Mouse (Mus musculus) heart, embryonic 15.5 days (tissue): ENCODE data around the gene Ajm1. TPM values are rescaled to one million over a fixed set of nuclear protein-coding genes. Genes with fewer than 3 reads are reported as not detected.

ENCODE experiments used
- ATAC-seq: fragments of 200-750 bp; cut with Nextera tagmentation; replicated peaks from 2 replicates; pipeline ENCODE4 v1.8.0; 2017; ENCODE audit warnings: low read depth, moderate TSS enrichment; ENCODE audit not compliant: insufficient number of reproducible peaks, insufficient read depth, low FRiP score
- H3K27ac ChIP-seq: fragments of 300-500 bp; sonication (generic); 2 replicates; pipeline ENCODE4 v1.5.1; 2015; ENCODE audit warnings: mild to moderate bottlenecking, inconsistent platforms
- H3K27me3 ChIP-seq: fragments of 300-500 bp; sonication (generic); 2 replicates; pipeline ENCODE4 v1.6.1; 2015; ENCODE audit warnings: inconsistent platforms
- H3K36me3 ChIP-seq: fragments of 300-500 bp; sonication (generic); 2 replicates; pipeline ENCODE4 v1.6.1; 2015; ENCODE audit warnings: mild to moderate bottlenecking, inconsistent platforms
- H3K4me1 ChIP-seq: fragments of 300-500 bp; sonication (generic); replicated peaks from 2 replicates; pipeline ENCODE4 v1.6.1; 2015; ENCODE audit warnings: inconsistent platforms
- H3K4me2 ChIP-seq: fragments of 300-500 bp; sonication (generic); 2 replicates; pipeline ENCODE4 v1.6.1; 2015; ENCODE audit warnings: inconsistent platforms, mild to moderate bottlenecking, moderate library complexity
- H3K4me3 ChIP-seq: fragments of 300-500 bp; sonication (generic); 2 replicates; pipeline ENCODE4 v1.5.1; 2015; ENCODE audit warnings: mild to moderate bottlenecking, inconsistent platforms
- H3K9ac ChIP-seq: fragments of 300-500 bp; sonication (generic); 2 replicates; pipeline ENCODE4 v1.6.1; 2015; ENCODE audit warnings: mild to moderate bottlenecking, inconsistent platforms
- H3K9me3 ChIP-seq: fragments of 300-500 bp; sonication (generic); replicated peaks from 2 replicates; pipeline ENCODE4 v1.6.1; 2016; ENCODE audit warnings: inconsistent platforms
- WGBS: fragments of 180-500 bp; shearing (Covaris S2); methylation state at CpG from one replicate; pipeline ENCODE4 v1.1.7; 2015; ENCODE audit warnings: mixed read lengths; 5-methylcytosine and 5-hydroxymethylcytosine counted together
- polyA plus RNA-seq: library from polyadenylated mRNA; unstranded; fragments of >200 nt; fragmentation: Nextera tagmentation; extraction: Ambion mirVana; gene quantifications from 2 replicates; pipeline ENCODE4 v1.2.1, GENCODE M21; 2015

Ajm1 gene
- polyA plus RNA-seq = 0.22 and 0.30 TPM in 2 replicates

DNA sequence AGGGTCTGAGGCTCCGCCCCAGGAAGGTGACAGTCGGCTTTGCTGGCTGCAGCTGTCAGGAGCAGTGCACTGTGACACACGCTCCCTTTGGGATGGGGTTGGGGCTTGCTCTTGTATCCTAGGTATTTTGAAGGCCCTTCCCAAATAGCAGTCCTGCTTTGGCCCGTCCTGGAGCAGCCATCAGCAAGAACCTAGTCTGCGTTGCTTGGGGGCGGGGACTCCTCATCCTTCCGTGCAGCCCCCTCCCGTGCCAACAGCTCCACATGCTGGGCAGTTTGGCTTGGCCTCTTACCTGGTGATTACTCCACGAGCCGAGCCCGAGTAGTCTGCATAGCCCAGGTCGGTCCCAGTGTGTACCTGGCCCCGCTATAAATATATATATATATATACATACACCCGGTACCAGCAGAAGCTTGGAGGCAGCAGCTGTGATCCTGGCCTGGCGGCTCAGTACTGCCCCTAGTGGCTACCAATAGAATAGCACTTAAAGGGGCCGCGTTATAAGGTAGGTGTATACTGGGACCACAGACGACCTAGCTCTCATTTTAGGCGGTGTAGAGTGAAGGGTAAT lies at the start of gene Ajm1:
Gene Ajm1, minus strand, starts transcription at position 464 of the 571 bp plus-strand sequence.
- peak; percentile 70 for ATAC-seq
- Histone ChIP-seq H3K27me3 (peaks cover 50% of the 10 kb centered on the region), H3K4me1 (peaks cover 56% of the 10 kb centered on the region), H3K27ac (no peak within 1 kb of the TSS), H3K4me3 (peak within 1 kb of the TSS; percentile 46), H3K9me3 (no peaks in the 10 kb centered on the region), H3K4me2 (peak within 1 kb of the TSS; percentile 76), H3K9ac (0 out of 2 replicates have a peak within 1 kb of the TSS, but pooled peaks have one; percentile 34), H3K36me3 (peaks cover 17% of the 10 kb centered on the region)
- 5% methylated on average over 19 of the region's 19 CpGs for WGBS

DNA sequence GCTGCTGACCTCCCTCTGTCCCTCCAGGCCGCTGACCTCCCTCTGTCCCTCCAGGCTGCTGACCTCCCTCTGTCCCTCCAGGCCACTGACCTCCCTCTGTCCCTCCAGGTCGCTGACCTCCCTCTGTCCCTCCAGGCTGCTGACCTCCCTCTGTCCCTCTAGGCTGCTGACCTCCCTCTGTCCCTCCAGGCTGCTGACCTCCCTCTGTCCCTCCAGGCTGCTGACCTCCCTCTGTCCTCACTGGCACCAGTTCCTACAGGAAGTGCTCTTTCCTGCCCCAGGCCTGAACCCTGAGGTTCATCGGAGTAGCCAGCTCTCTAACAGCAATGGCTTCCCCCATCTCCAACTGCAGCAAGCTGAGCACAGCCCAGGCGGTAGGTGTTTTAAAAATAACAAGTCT lies 47.2 kb upstream of the Ajm1 start:
- no peak for ATAC-seq
- Histone ChIP-seq H3K9ac (no peak overlapping the region), H3K4me1 (no peaks in the 10 kb centered on the region), H3K9me3 (no peaks in the 10 kb centered on the region), H3K27ac (no peak overlapping the region), H3K4me2 (no peak overlapping the region), H3K36me3 (no peaks in the 10 kb centered on the region), H3K27me3 (no peaks in the 10 kb centered on the region), H3K4me3 (no peak overlapping the region)
- 42% methylated on average over 4 of the region's 4 CpGs for WGBS

DNA sequence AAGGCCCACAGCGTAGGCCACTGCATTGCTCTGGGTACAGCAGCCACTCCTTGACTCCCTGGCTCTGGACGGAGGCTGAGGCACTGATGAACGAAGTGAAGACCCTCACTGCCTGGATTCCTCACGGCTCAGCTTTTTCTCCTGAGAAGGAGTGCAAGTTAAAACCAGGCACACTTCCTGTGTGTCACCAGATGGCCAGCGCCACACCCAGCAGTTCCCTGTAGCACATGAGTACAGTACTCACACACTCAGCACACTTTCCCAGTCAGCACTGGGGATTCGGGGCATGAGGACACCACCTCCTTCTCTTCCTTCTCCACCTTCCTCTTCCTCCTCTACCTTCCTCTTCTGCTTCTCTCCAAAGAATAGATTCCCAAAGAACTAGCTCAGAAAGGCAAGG lies 46.3 kb upstream of the Ajm1 start, which contains the start of gene Fcna:
Gene Fcna, minus strand, starts transcription at position 220 of the 400 bp plus-strand sequence.
- WGBS = 73% methylated on average over 6 of the region's 6 CpGs

DNA sequence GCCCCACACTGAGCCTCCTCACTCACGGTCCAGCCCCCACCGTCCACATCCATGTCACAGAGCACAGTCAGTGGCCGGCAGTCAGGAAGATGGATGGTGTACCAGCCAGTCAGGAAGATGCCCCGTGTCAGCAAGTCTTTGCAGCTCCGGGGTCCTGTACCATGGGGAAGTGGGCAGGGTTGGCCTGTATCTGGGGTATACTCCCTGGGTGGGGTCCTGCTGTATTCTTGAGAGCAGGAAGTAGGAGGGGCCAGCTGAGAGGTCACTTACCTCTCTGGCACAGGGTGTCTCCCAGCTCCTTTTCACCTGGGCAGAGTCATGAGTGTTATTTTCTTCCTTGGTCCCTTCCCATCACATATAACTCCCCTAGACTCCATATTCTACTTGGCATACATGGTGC lies 44.4 kb upstream of the Ajm1 start:
- WGBS = 53% methylated on average over 5 of the region's 5 CpGs
- H3K9ac ChIP-seq = no peak overlapping the region
- H3K9me3 ChIP-seq = no peaks in the 10 kb centered on the region
- ATAC-seq = no peak
- peaks cover 11% of the 10 kb centered on the region for H3K4me1 ChIP-seq
- no peaks in the 10 kb centered on the region for H3K36me3 ChIP-seq
- H3K4me2 ChIP-seq = no peak overlapping the region
- no peak overlapping the region for H3K27ac ChIP-seq
- no peak overlapping the region for H3K4me3 ChIP-seq
- no peaks in the 10 kb centered on the region for H3K27me3 ChIP-seq

More for the DNA sequence above, 46.3 kb upstream of the Ajm1 start, which contains the start of gene Fcna:
- Histone ChIP-seq H3K4me1 (no peaks in the 10 kb centered on the region), H3K9me3 (no peaks in the 10 kb centered on the region), H3K4me2 (no peak within 1 kb of the TSS), H3K27ac (no peak within 1 kb of the TSS), H3K4me3 (no peak within 1 kb of the TSS), H3K36me3 (no peaks in the 10 kb centered on the region), H3K9ac (no peak within 1 kb of the TSS), H3K27me3 (no peaks in the 10 kb centered on the region)
- no peak for ATAC-seq

DNA sequence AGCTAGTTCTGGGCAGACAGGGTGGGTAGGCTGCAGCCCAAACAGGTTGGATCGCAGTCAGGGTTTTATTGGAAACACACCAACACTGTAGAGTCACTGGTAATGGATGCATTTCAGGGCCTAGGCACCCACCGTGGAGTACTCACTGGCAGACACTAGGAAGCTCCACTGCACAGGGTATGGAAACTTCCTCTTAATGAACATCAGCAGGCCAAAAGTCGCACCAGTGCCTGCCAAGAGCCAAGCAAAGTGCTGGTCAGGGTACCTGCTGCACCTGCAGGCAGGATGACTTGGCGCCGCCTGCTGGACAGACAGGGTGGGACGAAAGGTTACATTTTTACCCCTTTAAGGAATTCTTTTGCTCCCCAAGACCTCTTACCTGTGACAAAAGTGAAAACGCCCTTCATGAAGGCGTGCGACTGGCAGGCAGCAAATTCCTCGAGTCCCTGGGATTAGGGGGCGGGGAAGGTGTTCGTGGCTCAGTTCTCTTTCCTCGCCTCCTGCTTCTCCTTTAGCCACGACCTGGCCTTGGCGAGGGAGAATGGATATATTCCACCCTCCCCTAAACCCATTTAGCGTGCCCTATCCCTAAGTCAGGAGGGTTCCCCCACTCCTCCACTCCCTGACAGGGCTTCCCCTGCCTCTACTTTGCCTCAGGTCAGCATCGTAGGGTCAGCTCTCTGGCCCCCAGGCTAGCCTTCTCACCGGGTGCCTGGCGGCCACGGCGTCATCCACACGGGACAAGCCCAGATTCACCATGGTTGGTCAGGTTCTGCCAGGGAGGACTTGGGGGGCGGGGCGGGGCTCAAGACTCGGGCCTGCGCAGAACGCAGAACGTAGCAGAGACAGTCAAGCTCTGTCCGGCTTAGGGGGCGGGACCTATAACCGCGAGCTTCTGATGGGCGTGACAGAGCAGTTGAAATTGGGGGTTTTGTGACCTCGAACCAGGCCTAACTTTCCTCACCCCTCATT lies 40.0 kb upstream of the Ajm1 start, which contains the start of gene Tmem141:
Gene Tmem141, minus strand, starts transcription at position 777 of the 972 bp plus-strand sequence.
- Histone ChIP-seq H3K27me3 (peaks cover 23% of the 10 kb centered on the region), H3K9me3 (no peaks in the 10 kb centered on the region), H3K4me2 (peak within 1 kb of the TSS; percentile 92), H3K4me1 (peaks cover 13% of the 10 kb centered on the region), H3K27ac (peak within 1 kb of the TSS; percentile 67), H3K9ac (peak within 1 kb of the TSS; percentile 64), H3K4me3 (peak within 1 kb of the TSS; percentile 59), H3K36me3 (no peaks in the 10 kb centered on the region)
- WGBS = 7% methylated on average over 34 of the region's 34 CpGs
- peak; percentile 89 for ATAC-seq

DNA sequence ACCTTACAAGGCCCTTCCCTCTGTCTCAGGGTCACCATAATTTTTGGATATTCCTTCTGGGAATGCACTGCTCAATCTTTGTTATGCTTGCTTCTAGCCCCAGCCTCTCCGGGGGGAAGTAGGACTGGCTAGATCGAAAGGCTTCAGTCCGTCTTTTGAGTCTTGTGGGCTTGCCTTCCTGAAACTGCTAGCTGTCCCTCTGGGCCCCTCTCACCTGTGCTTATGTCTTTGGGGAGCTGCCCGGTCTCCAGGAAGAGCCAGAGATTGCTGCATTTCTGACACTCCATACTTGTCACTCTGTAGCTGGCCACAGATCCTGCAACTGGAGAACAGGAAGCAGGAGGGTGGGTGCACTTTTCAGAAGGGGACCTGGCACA lies 39.3 kb upstream of the Ajm1 start:
- no peak for ATAC-seq
- H3K9me3 ChIP-seq = no peaks in the 10 kb centered on the region
- H3K27ac ChIP-seq = no peak overlapping the region
- H3K9ac ChIP-seq = no peak overlapping the region
- H3K4me2 ChIP-seq = peak overlapping the region; percentile 92
- H3K27me3 ChIP-seq = peaks cover 29% of the 10 kb centered on the region
- H3K36me3 ChIP-seq = no peaks in the 10 kb centered on the region
- no peak overlapping the region for H3K4me3 ChIP-seq
- peaks cover 18% of the 10 kb centered on the region for H3K4me1 ChIP-seq
- 75% methylated on average over 4 of the region's 4 CpGs for WGBS

DNA sequence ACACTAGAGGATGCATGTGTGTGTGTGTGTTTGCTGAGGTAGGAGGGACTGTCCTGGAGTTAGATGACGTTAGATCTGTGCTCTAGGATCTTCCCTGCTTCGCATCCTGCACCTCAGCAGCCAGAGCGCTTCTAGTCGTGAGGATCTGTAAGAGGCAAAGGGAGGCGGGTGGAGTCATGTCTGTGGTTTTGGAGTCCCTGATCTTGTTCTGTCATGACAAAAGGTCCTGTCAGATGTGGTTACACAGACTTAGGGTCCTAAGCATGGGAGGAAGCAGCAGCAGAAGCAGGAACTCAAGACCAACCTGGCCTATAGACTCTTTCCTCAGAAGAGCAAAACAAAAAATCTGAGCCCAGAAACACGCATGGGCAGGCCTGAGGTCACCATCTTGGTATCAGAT lies 38.8 kb upstream of the Ajm1 start:
- Histone ChIP-seq H3K36me3 (no peaks in the 10 kb centered on the region), H3K4me3 (no peak overlapping the region), H3K9ac (no peak overlapping the region), H3K9me3 (no peaks in the 10 kb centered on the region), H3K4me1 (peaks cover 18% of the 10 kb centered on the region), H3K27ac (no peak overlapping the region), H3K4me2 (no peak overlapping the region), H3K27me3 (peaks cover 34% of the 10 kb centered on the region)
- 66% methylated on average over 6 of the region's 6 CpGs for WGBS
- no peak for ATAC-seq

DNA sequence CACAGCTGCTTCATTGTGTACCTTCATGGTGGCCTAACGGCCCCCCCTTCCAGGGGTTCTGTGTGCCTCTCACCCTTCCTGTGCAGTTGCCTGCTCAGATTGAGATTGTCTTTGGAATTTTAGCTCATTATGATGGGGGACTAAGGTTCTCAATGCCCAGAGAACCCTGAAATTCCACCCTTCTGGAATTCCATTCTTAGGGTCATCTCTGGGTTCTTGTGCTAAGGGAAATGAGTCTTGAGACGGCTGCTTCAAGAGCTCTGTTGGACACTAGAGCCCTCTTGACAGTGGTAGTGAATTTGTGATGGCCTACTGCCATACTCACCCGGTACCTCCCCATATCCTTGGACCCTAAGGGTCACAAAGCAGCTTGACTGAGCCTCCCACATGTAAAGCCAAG lies 36.0 kb upstream of the Ajm1 start, which contains the start of gene Ccdc183:
Gene Ccdc183, minus strand, starts transcription at position 101 of the 400 bp plus-strand sequence.
- ATAC-seq = no peak

DNA sequence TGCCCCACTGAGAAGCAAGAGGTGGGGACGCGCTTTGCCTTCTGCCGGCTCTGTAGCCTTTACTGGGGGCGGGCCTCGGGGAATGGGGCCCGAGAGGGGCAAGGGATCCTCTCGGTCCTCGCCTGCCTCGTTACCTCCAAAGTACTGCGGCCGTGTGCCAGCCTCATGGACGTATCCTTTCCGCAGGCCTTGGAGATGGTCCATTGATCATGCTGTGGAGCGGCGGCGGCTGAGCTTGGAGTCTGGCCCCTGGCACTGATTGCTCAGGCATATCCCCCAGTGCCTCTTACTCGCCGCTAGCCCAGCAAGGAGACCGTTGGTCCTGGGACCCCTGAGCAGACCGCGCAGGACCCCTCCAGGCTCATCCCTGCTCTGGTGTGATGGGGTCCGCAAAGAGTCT lies 34.8 kb upstream of the Ajm1 start:
- Histone ChIP-seq H3K27me3 (peaks cover 47% of the 10 kb centered on the region), H3K27ac (no peak overlapping the region), H3K9me3 (no peaks in the 10 kb centered on the region), H3K4me2 (peak overlapping the region; percentile 33), H3K9ac (no peak overlapping the region), H3K4me3 (peak overlapping the region; percentile 14), H3K36me3 (no peaks in the 10 kb centered on the region), H3K4me1 (peaks cover 11% of the 10 kb centered on the region)
- WGBS = 20% methylated on average over 22 of the region's 22 CpGs
- no peak for ATAC-seq

More for the DNA sequence above, 36.0 kb upstream of the Ajm1 start, which contains the start of gene Ccdc183:
- H3K4me3 ChIP-seq = no peak within 1 kb of the TSS
- H3K9me3 ChIP-seq = no peaks in the 10 kb centered on the region
- H3K27me3 ChIP-seq = peaks cover 47% of the 10 kb centered on the region
- H3K9ac ChIP-seq = no peak within 1 kb of the TSS
- 66% methylated on average over 3 of the region's 3 CpGs for WGBS
- H3K27ac ChIP-seq = no peak within 1 kb of the TSS
- H3K36me3 ChIP-seq = no peaks in the 10 kb centered on the region
- H3K4me1 ChIP-seq = peaks cover 18% of the 10 kb centered on the region
- no peak within 1 kb of the TSS for H3K4me2 ChIP-seq

DNA sequence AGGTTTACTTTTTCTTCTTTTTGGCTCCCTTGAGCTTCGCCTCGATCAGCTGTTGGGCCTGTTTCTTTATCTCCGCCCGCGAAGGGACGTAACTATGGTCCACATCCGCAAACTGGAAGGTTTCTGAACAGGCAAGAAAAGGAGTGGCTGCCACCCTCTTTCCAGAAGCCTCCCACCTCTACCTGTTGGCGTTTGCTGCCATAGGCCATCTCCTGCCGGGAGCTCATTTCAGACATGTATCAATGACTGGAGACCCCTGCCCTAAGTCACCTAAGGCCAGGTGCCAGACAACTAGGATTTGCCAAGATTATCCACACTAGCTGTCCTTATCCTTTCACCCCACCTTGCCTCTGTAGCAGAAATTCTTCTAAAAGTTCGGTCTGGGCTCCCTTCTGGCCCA lies 27.1 kb upstream of the Ajm1 start:
- Histone ChIP-seq H3K9ac (no peak overlapping the region), H3K4me2 (peak overlapping the region; percentile 63), H3K4me3 (peak overlapping the region; percentile 81), H3K27me3 (no peaks in the 10 kb centered on the region; the same call in 1 of the 2 replicates), H3K9me3 (no peaks in the 10 kb centered on the region), H3K4me1 (peaks cover 18% of the 10 kb centered on the region), H3K27ac (no peak overlapping the region; the same call in 1 of the 2 replicates), H3K36me3 (no peaks in the 10 kb centered on the region)
- ATAC-seq = no peak
- 57% methylated on average over 10 of the region's 10 CpGs for WGBS
